Mouse (Mus musculus) embryonic facial prominence, embryonic 10.5 days (tissue): ENCODE results near the gene Teddm2. TPM values are rescaled to one million over a fixed set of nuclear protein-coding genes. Genes with fewer than 3 reads are reported as not detected.

ENCODE experiments used
- microRNA-seq: library from miRNA; unstranded; fragments of <30 nt; microRNA quantifications from one replicate; pipeline ENCODE4, GENCODE M21; 2017
- polyA plus RNA-seq: library from polyadenylated mRNA; unstranded; fragments of >200 nt; fragmentation: Nextera tagmentation; extraction: Ambion mirVana; gene quantifications from 2 replicates; pipeline ENCODE4 v1.2.1, GENCODE M21; 2016

Gene Teddm2
- polyA plus RNA-seq, 1 experiment from 2014 or later: 0.45 TPM

Small RNA genes within 50 kb of the gene (microRNA-seq; reads per million reads assigned to microRNA genes)
- gene Mir8114: 20.4 reads per million, percentile 30 among the genes with 10 or more reads in this experiment

Other genes with a start within 250 kb of the Teddm2 start
- gene Rgs8, start 247.2 kb downstream of the Teddm2 start, polyA plus RNA-seq: 2.3 and 2.6 TPM in 2 replicates
- gene Rgs16, start 159.9 kb downstream of the Teddm2 start, polyA plus RNA-seq: 7.9 and 9.5 TPM in 2 replicates
- 8.0 and 9.5 TPM in 2 replicates for gene Rnasel, start 150.8 kb downstream of the Teddm2 start, polyA plus RNA-seq
- 0.07 TPM in 1 of 2 replicates, not detected in the other for gene Rgsl1, start 56.1 kb downstream of the Teddm2 start, polyA plus RNA-seq
- gene Teddm1b, start 25.9 kb downstream of the Teddm2 start, polyA plus RNA-seq: 0.74 and 0.96 TPM in 2 replicates
- not detected in 2 replicates for gene Teddm1a, start 8.5 kb downstream of the Teddm2 start, polyA plus RNA-seq
- gene Glul, start 284 bp downstream of the Teddm2 start, polyA plus RNA-seq: 120 and 129 TPM in 2 replicates